Mouse (Mus musculus): ENCODE data around the gene Gm10100. TPM values are rescaled to one million over a fixed set of nuclear protein-coding genes. Genes with fewer than 3 reads are reported as not detected.
"Not testable (repeated sequence)": the region's sequence is repeated elsewhere in the genome, so short reads cannot be mapped to it uniquely, and the experiment has no call there.

Gm10100 gene
- polyA plus RNA-seq (2014; fragmentation: Nextera tagmentation; extraction: Ambion mirVana) = not detected in 2 replicates

GRCm38 (mm10) chr10:77726186-77726585, at the start of gene Gm10100:
Gm10100 (plus strand) TSS chr10:77726486.
- Histone ChIP-seq H3K36me3 (ENCODE audit: control insufficient read depth, insufficient read depth, low read length) (no peaks in the 10 kb centered on the region), H3K9me3 (ENCODE audit: control insufficient read depth, low read depth, low read length) (no peaks in the 10 kb centered on the region), H3K27ac (ENCODE audit: low read length) (no peak within 1 kb of the TSS), H3K4me2 (replicated peaks; ENCODE audit: low read depth, low read length) (no peak within 1 kb of the TSS), H3K4me3 (ENCODE audit: low read depth, low read length) (no peak within 1 kb of the TSS), H3K27me3 (ENCODE audit: control insufficient read depth, insufficient read depth, low read length) (no peaks in the 10 kb centered on the region), H3K9ac (replicated peaks; ENCODE audit: low read depth, low read length) (no peak within 1 kb of the TSS), H3K4me1 (ENCODE audit: control insufficient read depth, insufficient read depth, low read length) (no peaks in the 10 kb centered on the region)
- 34% methylated on average over 3 of the region's 3 CpGs for WGBS
- no peak for ATAC-seq (ENCODE audit: insufficient number of reproducible peaks, insufficient read depth, low FRiP score, low read depth)

GRCm38 (mm10) chr10:77677562-77677961, 48.7 kb upstream of the Gm10100 start:
- no peak overlapping the region for H3K9ac ChIP-seq (replicated peaks; ENCODE audit: low read depth, low read length)
- peak overlapping the region; percentile 56 for H3K4me2 ChIP-seq (replicated peaks; ENCODE audit: low read depth, low read length)
- ATAC-seq (ENCODE audit: insufficient number of reproducible peaks, insufficient read depth, low FRiP score, low read depth) = no peak
- whole genome bisulfite sequencing = under 1% methylated on average over 35 of the region's 35 CpGs
- H3K27ac ChIP-seq (ENCODE audit: low read length) = no peak overlapping the region
- H3K4me3 ChIP-seq (ENCODE audit: low read depth, low read length) = peak overlapping the region; percentile 25
- peaks cover 26% of the 10 kb centered on the region for H3K27me3 ChIP-seq (ENCODE audit: control insufficient read depth, insufficient read depth, low read length)
- no peaks in the 10 kb centered on the region for H3K36me3 ChIP-seq (ENCODE audit: control insufficient read depth, insufficient read depth, low read length)
- no peaks in the 10 kb centered on the region for H3K9me3 ChIP-seq (ENCODE audit: control insufficient read depth, low read depth, low read length)
- peaks cover 7% of the 10 kb centered on the region; the same call in 1 of the 2 replicates for H3K4me1 ChIP-seq (ENCODE audit: control insufficient read depth, insufficient read depth, low read length)

GRCm38 (mm10) chr10:77682994-77683393, 43.3 kb upstream of the Gm10100 start:
- no peak overlapping the region for H3K4me2 ChIP-seq (replicated peaks; ENCODE audit: low read depth, low read length)
- WGBS = 77% methylated on average over 7 of the region's 7 CpGs
- 0 out of 2 replicates have a peak, but pooled peaks cover 4% of the 10 kb centered on the region for H3K4me1 ChIP-seq (ENCODE audit: control insufficient read depth, insufficient read depth, low read length)
- ATAC-seq (ENCODE audit: insufficient number of reproducible peaks, insufficient read depth, low FRiP score, low read depth) = no peak
- no peaks in the 10 kb centered on the region for H3K9me3 ChIP-seq (ENCODE audit: control insufficient read depth, low read depth, low read length)
- no peak overlapping the region for H3K9ac ChIP-seq (replicated peaks; ENCODE audit: low read depth, low read length)
- peaks cover 15% of the 10 kb centered on the region for H3K27me3 ChIP-seq (ENCODE audit: control insufficient read depth, insufficient read depth, low read length)
- no peak overlapping the region for H3K27ac ChIP-seq (ENCODE audit: low read length)
- H3K36me3 ChIP-seq (ENCODE audit: control insufficient read depth, insufficient read depth, low read length) = no peaks in the 10 kb centered on the region
- no peak overlapping the region for H3K4me3 ChIP-seq (ENCODE audit: low read depth, low read length)

DNA sequence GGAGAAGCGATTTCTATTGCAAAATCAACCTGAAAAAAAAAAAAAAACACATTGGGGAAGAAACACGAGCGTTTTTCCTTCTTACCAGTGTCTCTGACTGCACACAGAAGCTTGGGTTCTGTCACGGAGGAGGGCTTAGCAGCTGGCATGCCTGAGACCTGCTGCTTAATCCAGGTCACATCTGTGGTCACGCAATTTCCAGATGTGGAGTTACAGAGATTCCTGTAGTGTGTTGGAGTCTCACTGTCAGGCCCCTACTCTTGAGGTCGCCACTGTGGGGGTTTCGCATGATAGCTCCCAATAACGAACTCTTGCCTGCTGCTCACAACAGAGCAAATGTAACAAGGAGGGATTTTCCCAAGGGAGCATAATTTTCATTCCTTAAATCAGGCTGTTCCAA, 42.1 kb upstream of the Gm10100 start:
- Histone ChIP-seq H3K9me3 (ENCODE audit: control insufficient read depth, low read depth, low read length) (no peaks in the 10 kb centered on the region), H3K36me3 (ENCODE audit: control insufficient read depth, insufficient read depth, low read length) (no peaks in the 10 kb centered on the region), H3K4me2 (replicated peaks; ENCODE audit: low read depth, low read length) (no peak overlapping the region), H3K27ac (ENCODE audit: low read length) (no peak overlapping the region), H3K9ac (replicated peaks; ENCODE audit: low read depth, low read length) (no peak overlapping the region), H3K4me3 (ENCODE audit: low read depth, low read length) (no peak overlapping the region), H3K27me3 (ENCODE audit: control insufficient read depth, insufficient read depth, low read length) (peaks cover 11% of the 10 kb centered on the region; the same call in 1 of the 2 replicates), H3K4me1 (ENCODE audit: control insufficient read depth, insufficient read depth, low read length) (0 out of 2 replicates have a peak, but pooled peaks cover 4% of the 10 kb centered on the region)
- WGBS = 32% methylated on average over 8 of the region's 8 CpGs
- no peak for ATAC-seq (ENCODE audit: insufficient number of reproducible peaks, insufficient read depth, low FRiP score, low read depth)

GRCm38 (mm10) chr10:77685895-77686664, 40.2 kb upstream of the Gm10100 start, which contains the start of gene Tspear:
Tspear (plus strand) TSS chr10:77686569.
- Histone ChIP-seq H3K9ac (replicated peaks; ENCODE audit: low read depth, low read length) (no peak within 1 kb of the TSS), H3K27me3 (ENCODE audit: control insufficient read depth, insufficient read depth, low read length) (peaks cover 11% of the 10 kb centered on the region; the same call in 1 of the 2 replicates), H3K4me1 (ENCODE audit: control insufficient read depth, insufficient read depth, low read length) (0 out of 2 replicates have a peak, but pooled peaks cover 4% of the 10 kb centered on the region), H3K27ac (ENCODE audit: low read length) (peak within 1 kb of the TSS; percentile 28; the same call in 1 of the 2 replicates), H3K4me2 (replicated peaks; ENCODE audit: low read depth, low read length) (peak within 1 kb of the TSS; percentile 10; the same call in 1 of the 2 replicates), H3K36me3 (ENCODE audit: control insufficient read depth, insufficient read depth, low read length) (no peaks in the 10 kb centered on the region), H3K9me3 (ENCODE audit: control insufficient read depth, low read depth, low read length) (no peaks in the 10 kb centered on the region), H3K4me3 (ENCODE audit: low read depth, low read length) (no peak within 1 kb of the TSS)
- 5% methylated on average over 22 of the region's 22 CpGs for WGBS
- peak; percentile 47; the same call in 1 of the 2 replicates for ATAC-seq (ENCODE audit: insufficient number of reproducible peaks, insufficient read depth, low FRiP score, low read depth)

DNA sequence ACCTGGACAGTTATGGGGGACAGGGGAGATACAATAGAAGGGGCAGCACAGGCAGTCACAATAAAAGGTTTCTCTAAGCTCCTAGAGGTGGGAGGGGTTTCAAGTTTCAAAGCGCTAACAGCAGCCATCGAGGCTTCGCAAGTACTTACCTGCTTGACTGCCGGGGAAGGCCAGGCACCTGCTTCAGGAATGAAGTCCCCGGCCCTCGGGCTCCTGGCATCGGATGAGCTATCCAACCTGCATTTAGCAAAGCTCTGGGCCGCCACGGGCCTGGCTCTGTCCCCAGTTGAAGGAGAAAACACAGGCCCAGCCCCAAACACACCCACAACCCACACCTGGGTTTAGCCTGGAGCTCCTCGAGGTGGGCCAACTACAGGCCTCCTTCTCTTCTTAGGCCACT, 39.3 kb upstream of the Gm10100 start:
- Histone ChIP-seq H3K9ac (replicated peaks; ENCODE audit: low read depth, low read length) (no peak overlapping the region), H3K27ac (ENCODE audit: low read length) (no peak overlapping the region; the same call in 1 of the 2 replicates), H3K4me2 (replicated peaks; ENCODE audit: low read depth, low read length) (no peak overlapping the region), H3K4me1 (ENCODE audit: control insufficient read depth, insufficient read depth, low read length) (0 out of 2 replicates have a peak, but pooled peaks cover 4% of the 10 kb centered on the region), H3K9me3 (ENCODE audit: control insufficient read depth, low read depth, low read length) (no peaks in the 10 kb centered on the region), H3K36me3 (ENCODE audit: control insufficient read depth, insufficient read depth, low read length) (no peaks in the 10 kb centered on the region), H3K27me3 (ENCODE audit: control insufficient read depth, insufficient read depth, low read length) (peaks cover 11% of the 10 kb centered on the region; the same call in 1 of the 2 replicates), H3K4me3 (ENCODE audit: low read depth, low read length) (no peak overlapping the region)
- no peak for ATAC-seq (ENCODE audit: insufficient number of reproducible peaks, insufficient read depth, low FRiP score, low read depth)
- WGBS = 22% methylated on average over 10 of the region's 10 CpGs

- not testable (repeated sequence) for H3K4me2 ChIP-seq (replicated peaks; ENCODE audit: low read depth, low read length); H3K27ac ChIP-seq (ENCODE audit: low read length); H3K9ac ChIP-seq (replicated peaks; ENCODE audit: low read depth, low read length); H3K4me3 ChIP-seq (ENCODE audit: low read depth, low read length); H3K9me3 ChIP-seq (ENCODE audit: control insufficient read depth, low read depth, low read length); H3K36me3 ChIP-seq (ENCODE audit: control insufficient read depth, insufficient read depth, low read length); H3K4me1 ChIP-seq (ENCODE audit: control insufficient read depth, insufficient read depth, low read length); H3K27me3 ChIP-seq (ENCODE audit: control insufficient read depth, insufficient read depth, low read length); ATAC-seq (ENCODE audit: insufficient number of reproducible peaks, insufficient read depth, low FRiP score, low read depth)
- 81% methylated on average over 3 of the region's 3 CpGs for WGBS
Observed at GRCm38 (mm10) chr10:77690356-77690807, 35.9 kb upstream of the Gm10100 start, which contains the start of gene Gm19402. Gm19402 (minus strand) TSS chr10:77690757.

GRCm38 (mm10) chr10:77697133-77697532, 29.2 kb upstream of the Gm10100 start, which contains the start of gene Gm9508:
Gm9508 (minus strand) TSS chr10:77697233.
- H3K9me3 ChIP-seq (ENCODE audit: control insufficient read depth, low read depth, low read length) = no peaks in the 10 kb centered on the region
- no peaks in the 10 kb centered on the region for H3K4me1 ChIP-seq (ENCODE audit: control insufficient read depth, insufficient read depth, low read length)
- no peak within 1 kb of the TSS for H3K9ac ChIP-seq (replicated peaks; ENCODE audit: low read depth, low read length)
- H3K27me3 ChIP-seq (ENCODE audit: control insufficient read depth, insufficient read depth, low read length) = no peaks in the 10 kb centered on the region
- no peak within 1 kb of the TSS for H3K4me3 ChIP-seq (ENCODE audit: low read depth, low read length)
- no peaks in the 10 kb centered on the region for H3K36me3 ChIP-seq (ENCODE audit: control insufficient read depth, insufficient read depth, low read length)
- WGBS = 36% methylated on average over 4 of the region's 4 CpGs
- no peak within 1 kb of the TSS for H3K27ac ChIP-seq (ENCODE audit: low read length)
- H3K4me2 ChIP-seq (replicated peaks; ENCODE audit: low read depth, low read length) = no peak within 1 kb of the TSS
- no peak for ATAC-seq (ENCODE audit: insufficient number of reproducible peaks, insufficient read depth, low FRiP score, low read depth)

All from stomach, embryonic 14.5 days (tissue).